ENCODE assay signal across 9 mouse cellular contexts in the genomic region with DNA sequence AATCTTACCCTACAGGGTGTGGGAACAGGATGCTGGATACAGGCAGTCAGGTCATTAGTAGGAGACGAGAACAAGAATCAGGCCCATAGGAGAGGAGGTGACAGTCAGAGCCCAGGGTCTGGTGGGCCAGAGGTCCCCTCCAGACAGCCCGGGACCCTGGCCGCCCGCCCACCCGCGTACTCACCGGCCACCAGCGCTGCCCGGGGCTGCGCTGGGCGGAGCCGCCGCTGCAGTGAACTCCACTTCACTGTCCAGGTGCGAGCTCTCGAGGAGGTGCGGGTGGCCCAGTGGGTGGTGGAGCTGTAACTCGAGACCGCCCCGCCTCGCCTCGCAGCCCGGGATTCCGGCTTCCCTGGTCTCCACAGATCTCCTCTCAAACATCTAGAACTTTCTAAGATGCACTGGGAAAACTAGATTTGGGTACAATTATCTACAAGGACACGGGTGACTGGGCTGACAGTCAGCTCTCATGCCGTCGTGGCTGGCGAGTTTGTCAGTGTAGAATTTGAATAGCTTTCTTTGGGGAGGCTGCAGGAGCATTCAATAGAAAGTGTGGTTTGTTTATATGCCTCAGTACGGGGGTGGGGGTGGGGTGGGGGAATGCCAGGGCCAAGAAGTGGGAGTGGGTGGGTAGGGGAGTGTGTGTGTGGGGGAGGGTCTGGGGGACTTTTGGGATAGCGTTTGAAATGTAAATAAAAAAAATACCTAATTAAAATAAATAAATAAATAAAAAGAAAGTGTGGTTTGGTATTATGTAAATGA. TPM values are rescaled to one million over a fixed set of nuclear protein-coding genes. Genes with fewer than 3 reads are reported as not detected.
DNase-seq lines count a peak whose midpoint lies in the region; ATAC-seq and TF ChIP-seq lines count a peak whose summit lies in the region.
"Had no signal": no experiment of that assay in that cellular context is flagged by ENCODE, and none has a peak within 500 bp of the region (broad histone marks: within the 10 kb centered on the region; RNA-seq: fewer than 3 reads in every experiment).

A gene (minus strand): TSS at position 259 of the 762 bp plus-strand sequence.

- H3K27ac ChIP-seq in heart, embryonic 13.5 days (replicated peaks) = no peak within 1 kb of the TSS
- H3K27ac ChIP-seq in forebrain, embryonic 13.5 days = no peak within 1 kb of the TSS
- H3K27ac ChIP-seq in limb, embryonic 14.5 days (replicated peaks; ENCODE audit: low read depth, low read length) = no peak within 1 kb of the TSS
- no peak within 1 kb of the TSS for H3K27ac ChIP-seq in neural tube, embryonic 11.5 days (ENCODE audit: low read depth, low read length)

- DNase-seq in heart, postnatal 25 days (ENCODE audit: low spot score) = no peak
- DNase-seq in Muller cell, postnatal 12 days (ENCODE audit: inconsistent ontology term) = peak; percentile 20
- no peak for DNase-seq in limb, embryonic 14.5 days (ENCODE audit: low spot score)
- DNase-seq in neural tube, embryonic 11.5 days (ENCODE audit: low spot score) = peak; percentile 13
- DNase-seq in thymus, postnatal 36 days = no peak
- DNase-seq in layer of hippocampus, adult 11-12 months (ENCODE audit: low spot score) = no peak

- TF ChIP-seq POLR2A in limb, embryonic 14.5 days (IDR thresholded peaks at IDR 0.05; ENCODE audit: borderline replicate concordance, extremely low read depth, insufficient read depth, insufficient read length) = no peak

- intact Hi-C loops in heart, postnatal 25 days (cut with DNase I) = no loop called here

- 3% methylated on average over 25 of the region's 29 CpGs for WGBS in heart, embryonic 13.5 days
- 0% methylated on average over 23 of the region's 29 CpGs for WGBS in forebrain, embryonic 13.5 days
- under 1% methylated on average over 29 of the region's 29 CpGs for WGBS in limb, embryonic 14.5 days
- 2% methylated on average over 29 of the region's 29 CpGs for WGBS in neural tube, embryonic 11.5 days

- H3K27me3 ChIP-seq in heart, embryonic 13.5 days (replicated peaks) = peaks cover 30% of the 10 kb centered on the region
- peaks cover 7% of the 10 kb centered on the region; the same call in 1 of the 2 replicates for H3K27me3 ChIP-seq in forebrain, embryonic 13.5 days
- no peaks in the 10 kb centered on the region for H3K27me3 ChIP-seq in limb, embryonic 14.5 days (ENCODE audit: control insufficient read depth, insufficient read depth, low read length)
- H3K27me3 ChIP-seq in neural tube, embryonic 11.5 days (ENCODE audit: control insufficient read depth, insufficient read depth, low read length) = no peaks in the 10 kb centered on the region

- H3K4me1 ChIP-seq in heart, embryonic 13.5 days = peaks cover 4% of the 10 kb centered on the region; the same call in 1 of the 2 replicates
- peaks cover 13% of the 10 kb centered on the region for H3K4me1 ChIP-seq in forebrain, embryonic 13.5 days
- no peaks in the 10 kb centered on the region for H3K4me1 ChIP-seq in limb, embryonic 14.5 days (ENCODE audit: control insufficient read depth, insufficient read depth, low read length)
- no peaks in the 10 kb centered on the region for H3K4me1 ChIP-seq in neural tube, embryonic 11.5 days (ENCODE audit: control insufficient read depth, insufficient read depth, low read length)

- peak within 1 kb of the TSS; percentile 41 for H3K4me3 ChIP-seq in heart, embryonic 13.5 days
- peak within 1 kb of the TSS; percentile 34 for H3K4me3 ChIP-seq in forebrain, embryonic 13.5 days
- peak within 1 kb of the TSS; percentile 21 for H3K4me3 ChIP-seq in limb, embryonic 14.5 days (replicated peaks; ENCODE audit: low read length)
- no peak within 1 kb of the TSS for H3K4me3 ChIP-seq in neural tube, embryonic 11.5 days (ENCODE audit: low read depth, low read length)

- H3K9ac ChIP-seq in heart, embryonic 13.5 days = peak within 1 kb of the TSS; percentile 1; the same call in 1 of the 2 replicates
- peak within 1 kb of the TSS; percentile 30 for H3K9ac ChIP-seq in forebrain, embryonic 13.5 days
- no peak within 1 kb of the TSS for H3K9ac ChIP-seq in limb, embryonic 14.5 days (ENCODE audit: low read depth, low read length, severe bottlenecking)
- H3K9ac ChIP-seq in neural tube, embryonic 11.5 days (ENCODE audit: low read length) = no peak within 1 kb of the TSS

- no peaks in the 10 kb centered on the region for H3K9me3 ChIP-seq in heart, embryonic 13.5 days
- no peaks in the 10 kb centered on the region for H3K9me3 ChIP-seq in forebrain, embryonic 13.5 days (replicated peaks)
- no peaks in the 10 kb centered on the region for H3K9me3 ChIP-seq in limb, embryonic 14.5 days (ENCODE audit: control insufficient read depth, low read length)
- no peaks in the 10 kb centered on the region for H3K9me3 ChIP-seq in neural tube, embryonic 11.5 days (ENCODE audit: control insufficient read depth, low read length)

- peak within 1 kb of the TSS; percentile 65 for H3K4me2 ChIP-seq in heart, embryonic 13.5 days
- peak within 1 kb of the TSS; percentile 65 for H3K4me2 ChIP-seq in forebrain, embryonic 13.5 days
- H3K4me2 ChIP-seq in limb, embryonic 14.5 days (replicated peaks; ENCODE audit: low read depth, low read length, severe bottlenecking) = peak within 1 kb of the TSS; percentile 51
- H3K4me2 ChIP-seq in neural tube, embryonic 11.5 days (ENCODE audit: low read depth) = peak within 1 kb of the TSS; percentile 33

- no peaks in the 10 kb centered on the region for H3K36me3 ChIP-seq in heart, embryonic 13.5 days
- no peaks in the 10 kb centered on the region for H3K36me3 ChIP-seq in forebrain, embryonic 13.5 days (ENCODE audit: poor library complexity, severe bottlenecking)
- H3K36me3 ChIP-seq in limb, embryonic 14.5 days (ENCODE audit: control insufficient read depth, insufficient read depth, low read length) = no peaks in the 10 kb centered on the region
- H3K36me3 ChIP-seq in neural tube, embryonic 11.5 days (ENCODE audit: control insufficient read depth, insufficient read depth, low read length) = no peaks in the 10 kb centered on the region

- ATAC-seq in heart, embryonic 13.5 days (ENCODE audit: extremely low read depth, insufficient number of reproducible peaks, low FRiP score, low TSS enrichment) = no peak
- ATAC-seq in forebrain, embryonic 13.5 days = peak; percentile 71
- no peak for ATAC-seq in limb, embryonic 14.5 days (ENCODE audit: low FRiP score, low read depth)
- no peak for ATAC-seq in neural tube, embryonic 11.5 days (ENCODE audit: insufficient read depth, low FRiP score, low TSS enrichment)

RNA-seq across cellular contexts. Expression of the gene that starts here (rescaled TPM):
- not detected in 2 replicates for polyA plus RNA-seq in heart, embryonic 13.5 days (2015; fragmentation: Nextera tagmentation; extraction: Ambion mirVana)
- total RNA-seq in heart, postnatal 25 days (2021) = not detected
- polyA plus RNA-seq in forebrain, embryonic 13.5 days (2015; fragmentation: Nextera tagmentation; extraction: Ambion mirVana) = 0.05 and 0.08 TPM in 2 replicates
- 0.01 and 0.04 TPM in 2 replicates for polyA plus RNA-seq in limb, embryonic 14.5 days (2012; rRNA removed)
- not detected in 2 replicates for polyA plus RNA-seq in limb, embryonic 14.5 days (2014; fragmentation: Nextera tagmentation; extraction: Ambion mirVana)
- 0.08 TPM in 1 of 2 replicates, not detected in the other for polyA plus RNA-seq in neural tube, embryonic 11.5 days (2014; fragmentation: Nextera tagmentation; extraction: Ambion mirVana)
- total RNA-seq: hematopoietic stem cell, adult 5-6 weeks had no signal

Comparison
In these comparisons a context has a peak if more than half of its experiments do, and no peak if none do; other contexts are left out.
1. Peak in ATAC-seq, H3K4me3 ChIP-seq, H3K9ac ChIP-seq and H3K4me2 ChIP-seq in forebrain, embryonic 13.5 days; RNA of the gene not detected or under 1 TPM.
2. Peak in DNase-seq and H3K4me2 ChIP-seq in neural tube, embryonic 11.5 days; RNA of the gene not detected or under 1 TPM.